ENCODE assay signal across 11 mouse cellular contexts in the genomic region with DNA sequence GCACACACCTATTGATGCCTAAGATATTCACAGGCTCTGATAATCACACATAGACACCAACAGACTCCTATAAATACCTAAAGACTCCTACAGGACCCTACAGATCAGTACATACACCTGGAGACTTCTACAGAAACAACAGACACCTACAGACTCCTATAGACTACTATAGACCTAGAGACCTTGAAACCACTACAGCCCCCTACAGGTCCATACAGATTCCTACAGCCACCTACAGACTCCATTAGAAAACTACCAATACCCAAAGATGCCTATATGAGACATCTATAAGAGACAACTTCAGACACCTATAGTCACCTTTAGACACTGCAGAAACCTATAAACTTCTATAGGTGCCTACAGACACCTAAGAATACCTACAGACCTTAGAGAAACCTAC. TPM values are rescaled to one million over a fixed set of nuclear protein-coding genes. Genes with fewer than 3 reads are reported as not detected.
DNase-seq lines count a peak whose midpoint lies in the region; ATAC-seq and TF ChIP-seq lines count a peak whose summit lies in the region.
"Had no signal": no experiment of that assay in that cellular context is flagged by ENCODE, and none has a peak within 500 bp of the region (broad histone marks: within the 10 kb centered on the region; RNA-seq: fewer than 3 reads in every experiment).

No protein-coding gene starts in this region.

- no peak overlapping the region for H3K4me2 ChIP-seq in heart, embryonic 11.5 days
- H3K4me2 ChIP-seq in lung, postnatal 0 days (replicated peaks; ENCODE audit: low read depth, low read length) = no peak overlapping the region
- no peak overlapping the region for H3K4me2 ChIP-seq in hindbrain, embryonic 14.5 days (replicated peaks)
- H3K4me2 ChIP-seq: liver, embryonic 11.5 days had no signal

- H3K27me3 ChIP-seq in heart, adult 2 months (ENCODE audit: control insufficient read depth, insufficient read depth, low read length) = peaks cover 1% of the 10 kb centered on the region; the same call in 1 of the 2 replicates
- H3K27me3 ChIP-seq in heart, embryonic 11.5 days (ENCODE audit: control insufficient read depth, insufficient read depth, low read length) = peaks cover 6% of the 10 kb centered on the region; the same call in 1 of the 2 replicates
- H3K27me3 ChIP-seq in lung, postnatal 0 days (replicated peaks; ENCODE audit: insufficient read depth, low read length) = no peaks in the 10 kb centered on the region
- 0 out of 2 replicates have a peak, but pooled peaks cover 6% of the 10 kb centered on the region for H3K27me3 ChIP-seq in hindbrain, embryonic 14.5 days (ENCODE audit: control insufficient read depth, insufficient read depth, low read length)

- H3K4me1 ChIP-seq in heart, adult 2 months (ENCODE audit: control insufficient read depth, insufficient read depth, low read length) = no peaks in the 10 kb centered on the region; the same call in 1 of the 2 replicates
- H3K4me1 ChIP-seq in heart, embryonic 11.5 days (ENCODE audit: control insufficient read depth, insufficient read depth, low read length) = no peaks in the 10 kb centered on the region
- no peaks in the 10 kb centered on the region for H3K4me1 ChIP-seq in lung, postnatal 0 days (ENCODE audit: insufficient read depth, low read depth, low read length)
- H3K4me1 ChIP-seq in hindbrain, embryonic 14.5 days (replicated peaks; ENCODE audit: control insufficient read depth, insufficient read depth, low read length) = 0 out of 2 replicates have a peak, but pooled peaks cover under 1% of the 10 kb centered on the region

- no peak for ATAC-seq in heart, embryonic 11.5 days (replicated peaks; ENCODE audit: insufficient number of reproducible peaks, low FRiP score, low TSS enrichment)
- peak; percentile 33; the same call in 1 of the 2 replicates for ATAC-seq in lung, postnatal 0 days
- no peak for ATAC-seq in hindbrain, embryonic 14.5 days (ENCODE audit: low FRiP score)

- TF ChIP-seq POLR2A in heart, adult 2 months (IDR thresholded peaks at IDR 0.05; ENCODE audit: insufficient read depth, low read depth, low read length) = no peak

- H3K79me2 ChIP-seq in heart, adult 2 months (replicated peaks; ENCODE audit: control insufficient read depth, insufficient read depth, low read length) = no peaks in the 10 kb centered on the region

- intact Hi-C loops in heart, adult 2 months (cut with DNase I) = loop anchor here (5.0 kb wide), 1 partner anchor 34 kb away; no protein-coding TSS in a partner anchor

- no peak overlapping the region for H3K9ac ChIP-seq in heart, adult 2 months (ENCODE audit: low read depth, low read length)
- H3K9ac ChIP-seq in heart, embryonic 11.5 days (ENCODE audit: low read depth, low read length) = no peak overlapping the region
- H3K9ac ChIP-seq in lung, postnatal 0 days (replicated peaks; ENCODE audit: low read depth) = no peak overlapping the region
- H3K9ac ChIP-seq in hindbrain, embryonic 14.5 days = no peak overlapping the region

- H3K9me3 ChIP-seq in heart, embryonic 11.5 days (replicated peaks; ENCODE audit: control insufficient read depth, low read length) = no peaks in the 10 kb centered on the region
- no peaks in the 10 kb centered on the region for H3K9me3 ChIP-seq in lung, postnatal 0 days (ENCODE audit: low read length)
- H3K9me3 ChIP-seq in hindbrain, embryonic 14.5 days (ENCODE audit: control insufficient read depth, low read length) = no peaks in the 10 kb centered on the region

- no peak overlapping the region for H3K4me3 ChIP-seq in heart, adult 2 months
- H3K4me3 ChIP-seq in heart, embryonic 11.5 days (ENCODE audit: low read depth, low read length) = no peak overlapping the region
- no peak overlapping the region for H3K4me3 ChIP-seq in lung, postnatal 0 days (ENCODE audit: low read depth, low read length)
- no peak overlapping the region for H3K4me3 ChIP-seq in hindbrain, embryonic 14.5 days (replicated peaks; ENCODE audit: low read length)

- TF ChIP-seq EP300 in heart, adult 2 months (IDR thresholded peaks at IDR 0.05; ENCODE audit: insufficient read depth, low read depth, low read length) = no peak
- TF ChIP-seq EP300 in lung, postnatal 0 days (IDR thresholded peaks at IDR 0.05) = no peak

- peak; percentile 82 for TF ChIP-seq CTCF in heart, adult 2 months (IDR thresholded peaks at IDR 0.05)
- peak; percentile 67 for TF ChIP-seq CTCF in lung, postnatal 0 days (IDR thresholded peaks at IDR 0.05)

- no peak for DNase-seq in heart, adult 2 months
- no peak for DNase-seq in lung, postnatal 0 days (ENCODE audit: low spot score)
- DNase-seq in lung, postnatal 10 days = no peak
- peak; percentile 27 for DNase-seq in MN1 (ENCODE audit: low spot score)
- DNase-seq in naive thymus-derived CD4-positive, alpha-beta T cell, adult 2 months (ENCODE audit: low read depth) = peak; percentile 63
- DNase-seq in adrenal gland, postnatal 14 days = no peak
- DNase-seq in hindbrain, embryonic 14.5 days (ENCODE audit: low spot score) = no peak
- DNase-seq: embryo, embryonic 11 days; thymus, postnatal 25 days had no signal

- H3K36me3 ChIP-seq in heart, adult 2 months (ENCODE audit: control insufficient read depth, insufficient read depth, low read length) = no peaks in the 10 kb centered on the region
- no peaks in the 10 kb centered on the region for H3K36me3 ChIP-seq in heart, embryonic 11.5 days (ENCODE audit: control insufficient read depth, insufficient read depth, low read length)
- no peaks in the 10 kb centered on the region for H3K36me3 ChIP-seq in lung, postnatal 0 days (ENCODE audit: insufficient read depth, low read length)
- H3K36me3 ChIP-seq in hindbrain, embryonic 14.5 days (replicated peaks; ENCODE audit: control insufficient read depth, insufficient read depth) = no peaks in the 10 kb centered on the region

- H3K27ac ChIP-seq in heart, adult 2 months = no peak overlapping the region
- H3K27ac ChIP-seq in heart, embryonic 11.5 days (ENCODE audit: low read depth, low read length) = no peak overlapping the region
- no peak overlapping the region for H3K27ac ChIP-seq in lung, postnatal 0 days (ENCODE audit: low read length)
- H3K27ac ChIP-seq in hindbrain, embryonic 14.5 days = no peak overlapping the region

RNA-seq across cellular contexts. Expression of gene Nfic, which starts 14.4 kb away (rescaled TPM):
- 100 to 1,000 TPM in 1 of 2 experiments, 10 to 100 TPM in 1; 94.2 to 104 TPM for total RNA-seq in heart, adult 2 months (2021)
- 59.9 and 80.1 TPM in 2 replicates for polyA plus RNA-seq in heart, adult 2 months (2012; rRNA removed)
- 28.1 and 29.8 TPM in 2 replicates for polyA plus RNA-seq in heart, embryonic 11.5 days (2014; fragmentation: Nextera tagmentation; extraction: Ambion mirVana)
- 73.6 and 83.9 TPM in 2 replicates for polyA plus RNA-seq in lung, postnatal 0 days (2015; fragmentation: Nextera tagmentation; extraction: Ambion mirVana)
- 90.1 and 104 TPM in 2 replicates for total RNA-seq in adrenal gland, postnatal 14 days (2021)
- polyA plus RNA-seq in hindbrain, embryonic 14.5 days (2014; fragmentation: Nextera tagmentation; extraction: Ambion mirVana) = 17.3 and 25.8 TPM in 2 replicates

RNA-seq across cellular contexts. Expression of gene Celf5, which starts 41.5 kb away (rescaled TPM):
- under 1 TPM in 1 of 2 experiments, not detected in 1; 0.16 TPM for total RNA-seq in heart, adult 2 months (2021)
- polyA plus RNA-seq in heart, adult 2 months (2012; rRNA removed) = 0.39 and 0.73 TPM in 2 replicates
- 0.19 and 0.31 TPM in 2 replicates for polyA plus RNA-seq in heart, embryonic 11.5 days (2014; fragmentation: Nextera tagmentation; extraction: Ambion mirVana)
- 0.08 and 0.11 TPM in 2 replicates for polyA plus RNA-seq in lung, postnatal 0 days (2015; fragmentation: Nextera tagmentation; extraction: Ambion mirVana)
- total RNA-seq in adrenal gland, postnatal 14 days (2021) = 0.48 and 0.98 TPM in 2 replicates
- 46.6 and 55.9 TPM in 2 replicates for polyA plus RNA-seq in hindbrain, embryonic 14.5 days (2014; fragmentation: Nextera tagmentation; extraction: Ambion mirVana)
- polyA plus RNA-seq: liver, embryonic 11.5 days had no signal

RNA-seq across cellular contexts. Expression of gene Smim24, which starts 48.2 kb away (rescaled TPM):
- total RNA-seq in heart, adult 2 months (2021) = 1 to 10 TPM; 2.0 to 2.3 TPM
- 8.3 and 8.6 TPM in 2 replicates for polyA plus RNA-seq in heart, adult 2 months (2012; rRNA removed)
- 4.2 and 5.8 TPM in 2 replicates for polyA plus RNA-seq in heart, embryonic 11.5 days (2014; fragmentation: Nextera tagmentation; extraction: Ambion mirVana)
- 3.1 and 3.6 TPM in 2 replicates for polyA plus RNA-seq in lung, postnatal 0 days (2015; fragmentation: Nextera tagmentation; extraction: Ambion mirVana)
- 0.94 and 1.9 TPM in 2 replicates for total RNA-seq in adrenal gland, postnatal 14 days (2021)
- 0.84 and 1.3 TPM in 2 replicates for polyA plus RNA-seq in hindbrain, embryonic 14.5 days (2014; fragmentation: Nextera tagmentation; extraction: Ambion mirVana)

RNA-seq across cellular contexts. Expression of gene Gm48552, which starts 52.2 kb away (rescaled TPM):
- total RNA-seq in heart, adult 2 months (2021) = 1 to 10 TPM in 1 of 2 experiments, not detected in 1; 1.2 TPM
- polyA plus RNA-seq in heart, adult 2 months (2012; rRNA removed) = 0.88 and 1.2 TPM in 2 replicates
- polyA plus RNA-seq in heart, embryonic 11.5 days (2014; fragmentation: Nextera tagmentation; extraction: Ambion mirVana) = 0.55 and 1.2 TPM in 2 replicates
- polyA plus RNA-seq in lung, postnatal 0 days (2015; fragmentation: Nextera tagmentation; extraction: Ambion mirVana) = 0.20 and 0.63 TPM in 2 replicates
- 0.64 and 2.1 TPM in 2 replicates for total RNA-seq in adrenal gland, postnatal 14 days (2021)
- 1.9 and 2.2 TPM in 2 replicates for polyA plus RNA-seq in hindbrain, embryonic 14.5 days (2014; fragmentation: Nextera tagmentation; extraction: Ambion mirVana)

RNA-seq across cellular contexts. Expression of gene Ncln, which starts 55.2 kb away (rescaled TPM):
- total RNA-seq in heart, adult 2 months (2021) = 10 to 100 TPM; 68.6 to 74.2 TPM
- polyA plus RNA-seq in heart, adult 2 months (2012; rRNA removed) = 107 and 116 TPM in 2 replicates
- polyA plus RNA-seq in heart, embryonic 11.5 days (2014; fragmentation: Nextera tagmentation; extraction: Ambion mirVana) = 40.9 and 49.0 TPM in 2 replicates
- 40.7 and 46.7 TPM in 2 replicates for polyA plus RNA-seq in lung, postnatal 0 days (2015; fragmentation: Nextera tagmentation; extraction: Ambion mirVana)
- 102 and 107 TPM in 2 replicates for total RNA-seq in adrenal gland, postnatal 14 days (2021)
- polyA plus RNA-seq in hindbrain, embryonic 14.5 days (2014; fragmentation: Nextera tagmentation; extraction: Ambion mirVana) = 53.8 and 59.0 TPM in 2 replicates

Comparison
In these comparisons a context has a peak if more than half of its experiments do, and no peak if none do; other contexts are left out.
1. DNase-seq: peak in MN1 (single experiment) and naive thymus-derived CD4-positive, alpha-beta T cell, adult 2 months (single experiment); none in heart, adult 2 months (0 of 2), lung, postnatal 0 days (single experiment), lung, postnatal 10 days (single experiment), adrenal gland, postnatal 14 days (single experiment) and hindbrain, embryonic 14.5 days (single experiment).
2. RNA of gene Celf5, which starts 41.5 kb away (polyA plus RNA-seq): 46.6 to 55.9 TPM in hindbrain, embryonic 14.5 days; 0.39 to 0.73 TPM in heart, adult 2 months, 0.19 to 0.31 TPM in heart, embryonic 11.5 days and 0.08 to 0.11 TPM in lung, postnatal 0 days; every median in the first group is over 10 times any median in the second.